24 mouse cellular contexts compared by ENCODE assay signal in genomic region chr4:45477047-45477446, GRCm38 (mm10). TPM values are rescaled to one million over a fixed set of nuclear protein-coding genes. Genes with fewer than 3 reads are reported as not detected.
DNase-seq lines count a peak whose midpoint lies in the region; ATAC-seq lines count a peak whose summit lies in the region.
"Had no signal": no experiment of that assay in that cellular context is flagged by ENCODE, and none has a peak within 500 bp of the region (broad histone marks: within the 10 kb centered on the region; RNA-seq: fewer than 3 reads in every experiment).

No protein-coding gene starts in this region.

- H3K4me2 ChIP-seq in forebrain, embryonic 13.5 days, result no peak overlapping the region
- no peak overlapping the region for H3K4me2 ChIP-seq in heart, embryonic 14.5 days (ENCODE audit: low read length)
- H3K4me2 ChIP-seq in liver, embryonic 12.5 days, result peak overlapping the region; percentile 42
- H3K4me2 ChIP-seq: embryonic facial prominence, embryonic 15.5 days; intestine, embryonic 15.5 days; lung, embryonic 14.5 days; midbrain, embryonic 12.5 days; neural tube, embryonic 15.5 days had no signal

- 90% methylated on average over 3 of the region's 3 CpGs for WGBS in forebrain, embryonic 10.5 days
- 85% methylated on average over 3 of the region's 3 CpGs for WGBS in forebrain, embryonic 13.5 days
- 49% methylated on average over 3 of the region's 3 CpGs for WGBS in heart, embryonic 14.5 days
- WGBS in liver, embryonic 12.5 days (ENCODE audit: insufficient replicate concordance), result 27% methylated on average over 3 of the region's 3 CpGs

- DNase-seq in forebrain, embryonic 10.5 days (ENCODE audit: extremely low spot score, low spot score), result no peak
- DNase-seq in heart, adult 8-10 months (ENCODE audit: low spot score), result no peak
- no peak for DNase-seq in liver
- no peak for DNase-seq in adrenal gland, postnatal 4 days (ENCODE audit: low spot score in 2 of 2)
- no peak for DNase-seq in urinary bladder, adult 2 months (ENCODE audit: low spot score)
- DNase-seq: adrenal gland, postnatal 14 days; cerebellum, adult 8-10 months; cerebellum, postnatal 36 days; gastrocnemius, postnatal 25 days; heart, postnatal 4 days; kidney, adult 8-10 months; kidney, postnatal 10 days; left cerebral cortex, postnatal 4 days; lung, embryonic 14.5 days; thymus, adult 18-20 months; thymus, postnatal 4 days had no signal

- H3K4me3 ChIP-seq in forebrain, embryonic 10.5 days, result no peak overlapping the region
- H3K4me3 ChIP-seq in forebrain, embryonic 13.5 days, result no peak overlapping the region
- H3K4me3 ChIP-seq in heart, embryonic 14.5 days (ENCODE audit: control insufficient read depth in 1 of 2, insufficient read depth in 1 of 2, low read depth in 1 of 2, low read length in 2 of 2), result no peak overlapping the region
- H3K4me3 ChIP-seq in liver, embryonic 12.5 days, result no peak overlapping the region
- H3K4me3 ChIP-seq: embryonic facial prominence, embryonic 15.5 days; intestine, embryonic 15.5 days; midbrain, embryonic 12.5 days; neural tube, embryonic 15.5 days had no signal

- peaks cover 89% of the 10 kb centered on the region for H3K4me1 ChIP-seq in forebrain, embryonic 10.5 days
- H3K4me1 ChIP-seq in forebrain, embryonic 13.5 days, result peaks cover 93% of the 10 kb centered on the region
- H3K4me1 ChIP-seq in heart, embryonic 14.5 days (ENCODE audit: control insufficient read depth in 2 of 2, insufficient read depth in 2 of 2, low read length in 2 of 2), result peaks cover 91 to 100% of the 10 kb centered on the region in 2 experiments
- peaks cover 97% of the 10 kb centered on the region for H3K4me1 ChIP-seq in liver, embryonic 12.5 days

- H3K27ac ChIP-seq in forebrain, embryonic 10.5 days, result 0 out of 2 replicates have a peak overlapping the region, but pooled peaks have one; percentile 66
- no peak overlapping the region for H3K27ac ChIP-seq in forebrain, embryonic 13.5 days
- peak overlapping the region; percentile 71 to 93 for H3K27ac ChIP-seq in heart, embryonic 14.5 days (replicated peaks in 1 of 2; ENCODE audit: control insufficient read depth in 1 of 2, insufficient read depth in 1 of 2, low read depth in 2 of 2, low read length in 2 of 2)
- peak overlapping the region; percentile 54 for H3K27ac ChIP-seq in liver, embryonic 12.5 days
- H3K27ac ChIP-seq: intestine, embryonic 15.5 days; midbrain, embryonic 12.5 days; neural tube, embryonic 15.5 days had no signal

- no peaks in the 10 kb centered on the region; the same call in 1 of the 2 replicates for H3K36me3 ChIP-seq in forebrain, embryonic 10.5 days (replicated peaks)
- peaks cover 3% of the 10 kb centered on the region; the same call in 1 of the 2 replicates for H3K36me3 ChIP-seq in forebrain, embryonic 13.5 days (ENCODE audit: poor library complexity, severe bottlenecking)
- H3K36me3 ChIP-seq in heart, embryonic 14.5 days (ENCODE audit: control insufficient read depth, insufficient read depth, low read length), result no peaks in the 10 kb centered on the region
- peaks cover 23% of the 10 kb centered on the region for H3K36me3 ChIP-seq in liver, embryonic 12.5 days
- H3K36me3 ChIP-seq: embryonic facial prominence, embryonic 15.5 days; intestine, embryonic 15.5 days; midbrain, embryonic 12.5 days; neural tube, embryonic 15.5 days had no signal

- no peak overlapping the region for H3K9ac ChIP-seq in forebrain, embryonic 13.5 days
- peak overlapping the region; percentile 62 for H3K9ac ChIP-seq in heart, embryonic 14.5 days (ENCODE audit: low read length)
- H3K9ac ChIP-seq in liver, embryonic 12.5 days, result peak overlapping the region; percentile 40
- H3K9ac ChIP-seq: embryonic facial prominence, embryonic 15.5 days; intestine, embryonic 15.5 days; lung, embryonic 14.5 days; midbrain, embryonic 12.5 days; neural tube, embryonic 15.5 days had no signal

- no peaks in the 10 kb centered on the region for H3K27me3 ChIP-seq in forebrain, embryonic 10.5 days (ENCODE audit: poor library complexity, severe bottlenecking)
- H3K27me3 ChIP-seq in forebrain, embryonic 13.5 days, result no peaks in the 10 kb centered on the region
- H3K27me3 ChIP-seq in heart, embryonic 14.5 days (ENCODE audit: control insufficient read depth, insufficient read depth, low read length), result no peaks in the 10 kb centered on the region
- no peaks in the 10 kb centered on the region for H3K27me3 ChIP-seq in liver, embryonic 12.5 days (replicated peaks)
- H3K27me3 ChIP-seq: embryonic facial prominence, embryonic 15.5 days; intestine, embryonic 15.5 days; midbrain, embryonic 12.5 days; neural tube, embryonic 15.5 days had no signal

- no peak for ATAC-seq in forebrain, embryonic 13.5 days
- ATAC-seq in heart, embryonic 14.5 days (ENCODE audit: insufficient number of reproducible peaks, insufficient read depth, low FRiP score, low read depth), result no peak
- peak; percentile 83 for ATAC-seq in liver, embryonic 12.5 days
- ATAC-seq: hindbrain, embryonic 16.5 days; intestine, embryonic 15.5 days had no signal

- no peaks in the 10 kb centered on the region for H3K9me3 ChIP-seq in forebrain, embryonic 10.5 days
- no peaks in the 10 kb centered on the region for H3K9me3 ChIP-seq in forebrain, embryonic 13.5 days (replicated peaks)
- H3K9me3 ChIP-seq in heart, embryonic 14.5 days (ENCODE audit: control insufficient read depth, low read length), result no peaks in the 10 kb centered on the region
- H3K9me3 ChIP-seq in liver, embryonic 12.5 days (replicated peaks), result no peaks in the 10 kb centered on the region
- H3K9me3 ChIP-seq: embryonic facial prominence, embryonic 15.5 days; intestine, embryonic 15.5 days; midbrain, embryonic 12.5 days; neural tube, embryonic 15.5 days had no signal

RNA-seq across cellular contexts. Expression of gene Shb, which starts 55.2 kb away (rescaled TPM):
- 2.8 and 3.0 TPM in 2 replicates for polyA plus RNA-seq in forebrain, embryonic 10.5 days (2016; fragmentation: Nextera tagmentation; extraction: Ambion mirVana)
- polyA plus RNA-seq in forebrain, embryonic 13.5 days (2015; fragmentation: Nextera tagmentation; extraction: Ambion mirVana), result 6.5 and 7.2 TPM in 2 replicates
- 15.3 and 19.0 TPM in 2 replicates for polyA plus RNA-seq in heart, embryonic 14.5 days (2014; fragmentation: Nextera tagmentation; extraction: Ambion mirVana)
- 10 to 100 TPM; 23.7 to 44.2 (median 32.3) TPM for total RNA-seq in heart, adult 8-10 months (2022)
- polyA plus RNA-seq in liver, embryonic 12.5 days (2016; fragmentation: Nextera tagmentation; extraction: Ambion mirVana), result 8.7 and 9.9 TPM in 2 replicates
- 10 to 100 TPM; 52.3 to 55.3 TPM for total RNA-seq in adrenal gland, postnatal 4 days (2021)
- 29.4 and 40.4 TPM in 2 replicates for polyA plus RNA-seq in urinary bladder, adult 2 months (2012; rRNA removed)
